Mouse (Mus musculus) left cerebral cortex, postnatal 36 days (tissue): ENCODE data around the gene Gtsf2. TPM values are rescaled to one million over a fixed set of nuclear protein-coding genes. Genes with fewer than 3 reads are reported as not detected.
"Not testable (repeated sequence)": the region's sequence is repeated elsewhere in the genome, so short reads cannot be mapped to it uniquely, and the experiment has no call there.

Experiments used
- DNase-seq, 2 experiments: peaks; one replicate each; pipeline ENCODE4 v3.0.0; 2021 to 2022; ENCODE audit warnings: low spot score in 2 of 2, mixed read lengths in 1 of 2
- intact Hi-C: fragments of 180-260 bp; cut with DNase I; formaldehyde crosslinking; loops from one replicate; pipeline ENCODE4 v1.15.1; 2025
- total RNA-seq, 2 experiments: library from RNA; stranded (reverse); gene quantifications; 2 replicates each; pipeline ENCODE4 v1.2.3; 2021

Gtsf2 gene
- total RNA-seq, 2 experiments from 2014 or later, result not detected

DNA sequence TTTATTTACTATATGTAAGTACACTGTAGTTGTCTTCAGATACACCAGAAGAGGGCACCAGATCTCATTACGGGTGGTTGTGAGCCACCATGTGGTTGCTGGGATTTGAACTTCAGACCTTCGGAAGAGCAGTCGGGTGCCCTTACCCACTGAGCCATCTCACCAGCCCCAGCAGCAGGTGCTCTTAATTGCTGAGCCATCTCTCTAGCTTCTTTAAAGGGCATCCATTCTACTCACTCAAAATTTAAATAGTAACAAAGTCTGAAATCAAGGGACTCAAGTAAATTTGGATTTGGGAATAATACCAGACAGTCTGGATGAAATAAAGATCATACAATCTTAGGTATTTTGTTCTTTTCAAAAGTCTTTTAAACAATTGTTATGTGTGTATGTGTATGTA is 42.7 kb downstream of the Gtsf2 start:
- DNase-seq, intact Hi-C loops: not testable (repeated sequence)

- intact Hi-C loops, result no loop called here
- DNase-seq, result no peak
Measured at GRCm38 (mm10) chr15:103401361-103401760, 46.9 kb downstream of the Gtsf2 start.

DNA sequence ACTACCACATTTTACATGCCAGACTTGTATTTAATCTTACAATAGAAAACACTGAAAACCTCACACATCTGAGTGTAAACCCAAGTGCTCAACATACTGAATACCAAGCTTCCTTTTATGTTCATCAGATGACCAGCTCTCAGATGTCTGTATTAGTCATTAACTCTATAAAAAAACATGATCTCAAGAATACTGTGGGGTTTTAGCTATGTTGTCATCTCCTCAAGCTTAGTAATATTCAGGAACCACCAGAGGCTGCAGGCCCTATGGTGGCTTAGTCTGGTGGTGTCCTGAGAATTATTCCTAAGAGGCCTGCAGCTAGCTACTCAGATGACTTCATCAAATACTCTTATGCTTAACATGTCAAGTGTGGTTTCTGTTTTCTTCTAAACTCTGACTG is 54.7 kb downstream of the Gtsf2 start:
- DNase-seq, result no peak
- intact Hi-C loops, result no loop called here

Other genes starting within 250 kb of the Gtsf2 start
- gene Cbx5, start 208.7 kb downstream of the Gtsf2 start, total RNA-seq, result 100 to 1,000 TPM; 158 to 174 TPM
- gene Hnrnpa1, start 208.0 kb downstream of the Gtsf2 start, total RNA-seq, result 100 to 1,000 TPM; 199 to 232 TPM
- gene Nfe2, start 190.1 kb downstream of the Gtsf2 start, total RNA-seq, result not detected
- gene Copz1, start 175.8 kb downstream of the Gtsf2 start, total RNA-seq, result 10 to 100 TPM; 87.8 to 95.9 TPM
- gene Gpr84, start 137.9 kb downstream of the Gtsf2 start, total RNA-seq, result under 1 TPM; 0.42 to 0.45 TPM
- gene Zfp385a, start 108.4 kb downstream of the Gtsf2 start, total RNA-seq, result 10 to 100 TPM; 64.4 to 73.5 TPM
- 1 to 10 TPM; 2.8 to 4.3 TPM for gene Itga5, start 81.7 kb downstream of the Gtsf2 start, total RNA-seq
- under 1 TPM in 1 of 2 experiments, not detected in 1; 0.64 TPM for gene Gtsf1, start 18.0 kb downstream of the Gtsf2 start, total RNA-seq
- 1 to 10 TPM; 9.4 to 9.9 TPM for gene Nckap1l, start 5.3 kb upstream of the Gtsf2 start, total RNA-seq
- 100 to 1,000 TPM; 160 to 189 TPM for gene Pde1b, start 54.6 kb upstream of the Gtsf2 start, total RNA-seq
- gene Ppp1r1a, start 89.5 kb upstream of the Gtsf2 start, total RNA-seq, result 100 to 1,000 TPM; 148 to 164 TPM
- not detected for gene Glycam1, start 116.6 kb upstream of the Gtsf2 start, total RNA-seq